Mouse (Mus musculus) heart, embryonic 12.5 days (tissue): Measurements from ENCODE around the gene Psmd9. TPM values are rescaled to one million over a fixed set of nuclear protein-coding genes. Genes with fewer than 3 reads are reported as not detected.

Experiments used
- ATAC-seq: fragments of 200-750 bp; cut with Nextera tagmentation; 2 replicates; pipeline ENCODE4 v1.8.0; 2017; ENCODE audit warnings: moderate TSS enrichment, moderate library complexity; ENCODE audit not compliant: insufficient number of reproducible peaks, low FRiP score
- H3K27ac ChIP-seq: fragments of 300-500 bp; sonication (generic); 2 replicates; pipeline ENCODE4 v1.5.1; 2016; ENCODE audit warnings: mild to moderate bottlenecking, moderate library complexity; ENCODE audit not compliant: poor library complexity, severe bottlenecking
- H3K27me3 ChIP-seq: fragments of 300-500 bp; sonication (generic); replicated peaks from 2 replicates; pipeline ENCODE4 v1.6.1; 2016; ENCODE audit warnings: mild to moderate bottlenecking, moderate library complexity
- H3K36me3 ChIP-seq: fragments of 300-500 bp; sonication (generic); 2 replicates; pipeline ENCODE4 v1.6.1; 2016; ENCODE audit warnings: mild to moderate bottlenecking, moderate library complexity
- H3K4me1 ChIP-seq: fragments of 300-500 bp; sonication (generic); replicated peaks from 2 replicates; pipeline ENCODE4 v1.6.1; 2016; ENCODE audit warnings: mild to moderate bottlenecking
- H3K4me2 ChIP-seq: fragments of 300-500 bp; sonication (generic); 2 replicates; pipeline ENCODE4 v1.6.1; 2016; ENCODE audit warnings: mild to moderate bottlenecking, moderate library complexity
- H3K4me3 ChIP-seq: fragments of 300-500 bp; sonication (generic); 2 replicates; pipeline ENCODE4 v1.5.1; 2016; ENCODE audit warnings: mild to moderate bottlenecking
- H3K9ac ChIP-seq: fragments of 300-500 bp; sonication (generic); 2 replicates; pipeline ENCODE4 v1.6.1; 2016; ENCODE audit warnings: mild to moderate bottlenecking, moderate library complexity
- H3K9me3 ChIP-seq: fragments of 300-500 bp; sonication (generic); replicated peaks from 2 replicates; pipeline ENCODE4 v1.6.1; 2016; ENCODE audit warnings: mild to moderate bottlenecking, moderate library complexity
- WGBS: fragments of 180-500 bp; shearing (Covaris S2); methylation state at CpG from one replicate; pipeline ENCODE4 v1.1.7; 2016; 5-methylcytosine and 5-hydroxymethylcytosine counted together
- polyA plus RNA-seq: library from polyadenylated mRNA; unstranded; fragments of >200 nt; fragmentation: Nextera tagmentation; extraction: Ambion mirVana; gene quantifications from 2 replicates; pipeline ENCODE4 v1.2.1, GENCODE M21; 2016

The Psmd9 gene
- polyA plus RNA-seq, 1 experiment from 2014 or later: 58.5 TPM

DNA sequence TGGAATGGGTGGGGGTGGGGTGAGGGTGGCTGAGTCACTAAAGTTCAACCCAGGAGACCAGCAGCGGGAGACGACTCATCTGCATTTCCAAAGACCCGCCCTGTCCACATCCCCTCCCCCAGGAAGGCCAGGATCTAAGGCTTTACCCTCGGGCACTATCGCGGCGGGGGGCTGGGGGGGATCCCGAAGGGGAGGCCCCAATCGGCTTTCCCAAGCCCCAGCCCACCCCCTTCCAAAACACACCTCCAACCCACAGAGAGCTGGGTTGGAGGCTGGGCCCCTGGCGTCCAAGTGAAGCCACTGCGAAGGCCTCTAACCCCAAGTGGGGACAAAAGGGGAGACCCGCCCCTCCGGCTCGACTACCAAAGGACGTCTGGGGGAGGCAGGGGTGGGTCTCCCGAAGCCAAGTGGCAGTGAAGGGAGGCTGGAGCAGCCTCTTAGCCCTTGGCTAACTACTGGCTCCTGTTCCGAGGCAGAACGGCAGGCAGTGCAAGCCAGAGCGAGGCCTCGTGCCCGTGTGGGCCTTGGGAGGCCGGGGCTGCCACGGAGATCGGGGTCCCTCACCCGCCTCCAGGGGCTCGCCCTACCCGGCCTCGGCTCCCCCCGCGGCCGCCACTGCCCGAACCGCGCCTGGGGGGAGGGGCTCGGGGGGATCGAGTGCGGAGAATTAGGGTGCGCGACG, 30.8 kb upstream of the Psmd9 start:
- H3K9ac ChIP-seq: peak overlapping the region; percentile 98
- peak overlapping the region; percentile 100 for H3K27ac ChIP-seq
- under 1% methylated on average over 40 of the region's 40 CpGs for WGBS
- H3K27me3 ChIP-seq: no peaks in the 10 kb centered on the region
- H3K4me1 ChIP-seq: peaks cover 60% of the 10 kb centered on the region
- H3K4me2 ChIP-seq: peak overlapping the region; percentile 94
- H3K9me3 ChIP-seq: no peaks in the 10 kb centered on the region
- H3K36me3 ChIP-seq: no peaks in the 10 kb centered on the region
- ATAC-seq: peak; percentile 65
- peak overlapping the region; percentile 67 for H3K4me3 ChIP-seq

GRCm38 (mm10) chr5:123138953-123139721, 30.1 kb upstream of the Psmd9 start:
- H3K4me1 ChIP-seq: peaks cover 60% of the 10 kb centered on the region
- peak overlapping the region; percentile 98 for H3K9ac ChIP-seq
- no peaks in the 10 kb centered on the region for H3K27me3 ChIP-seq
- no peaks in the 10 kb centered on the region for H3K9me3 ChIP-seq
- no peaks in the 10 kb centered on the region for H3K36me3 ChIP-seq
- no peak for ATAC-seq
- peak overlapping the region; percentile 100 for H3K27ac ChIP-seq
- peak overlapping the region; percentile 94 for H3K4me2 ChIP-seq
- peak overlapping the region; percentile 67 for H3K4me3 ChIP-seq
- WGBS: under 1% methylated on average over 39 of the region's 39 CpGs

- no peak for ATAC-seq
- Histone ChIP-seq H3K4me3 (peak overlapping the region; percentile 67), H3K9ac (peak overlapping the region; percentile 98), H3K4me1 (peaks cover 60% of the 10 kb centered on the region), H3K4me2 (peak overlapping the region; percentile 94), H3K36me3 (peaks cover 2% of the 10 kb centered on the region; the same call in 1 of the 2 replicates), H3K27me3 (no peaks in the 10 kb centered on the region), H3K27ac (peak overlapping the region; percentile 100), H3K9me3 (no peaks in the 10 kb centered on the region)
- 1% methylated on average over 28 of the region's 28 CpGs for WGBS
Observed at GRCm38 (mm10) chr5:123139722-123140627, 29.2 kb upstream of the Psmd9 start.

DNA sequence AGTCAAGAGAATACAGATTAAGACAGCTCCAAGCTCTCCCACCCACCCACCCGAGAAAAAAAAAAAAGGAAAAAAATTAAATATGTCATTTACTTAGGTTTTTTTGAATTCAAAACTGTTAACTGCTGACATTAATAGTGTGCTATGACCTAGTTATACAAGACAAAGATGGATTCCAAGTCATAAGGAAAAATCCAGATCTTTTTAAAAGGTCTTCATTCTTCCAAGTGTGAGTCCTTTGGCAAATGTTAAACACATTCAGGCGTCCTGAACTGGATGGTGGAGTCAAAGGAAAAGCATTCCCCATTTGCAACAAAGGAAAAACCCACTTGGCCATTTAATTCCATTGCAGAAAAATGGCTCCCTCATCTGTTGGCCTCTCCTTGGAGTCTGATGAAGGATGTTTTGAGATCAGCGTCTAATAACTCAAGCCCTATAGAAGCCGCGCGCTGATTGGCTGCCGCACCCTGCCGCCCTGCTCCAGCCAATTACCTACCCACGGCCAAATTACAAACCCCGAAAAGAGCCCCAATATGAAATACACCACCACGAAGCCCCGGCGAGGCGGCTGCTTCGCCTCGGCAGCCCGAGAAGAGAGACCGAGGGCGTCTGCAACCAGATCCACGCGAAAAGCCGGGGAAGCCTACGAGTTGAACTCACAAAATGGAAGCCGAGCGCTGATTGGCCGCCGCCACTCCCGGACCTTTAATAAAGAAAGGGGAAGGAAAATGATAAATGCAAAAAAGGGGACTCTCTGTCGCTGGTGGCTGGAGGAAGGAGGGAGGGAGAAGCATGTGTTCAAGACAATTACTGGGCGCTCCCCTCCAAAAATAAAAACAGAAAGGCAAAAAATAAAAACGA, 28.3 kb upstream of the Psmd9 start:
- peak overlapping the region; percentile 99 for H3K4me2 ChIP-seq

GRCm38 (mm10) chr5:123141555-123142160, 27.6 kb upstream of the Psmd9 start:
- WGBS: 1% methylated on average over 36 of the region's 38 CpGs
- peak overlapping the region; percentile 99 for H3K4me2 ChIP-seq
- H3K4me3 ChIP-seq: peak overlapping the region; percentile 94
- no peaks in the 10 kb centered on the region for H3K27me3 ChIP-seq
- peak overlapping the region; percentile 100 for H3K27ac ChIP-seq
- peaks cover 17% of the 10 kb centered on the region for H3K36me3 ChIP-seq
- peak overlapping the region; percentile 100 for H3K9ac ChIP-seq
- no peak for ATAC-seq
- no peaks in the 10 kb centered on the region for H3K9me3 ChIP-seq
- H3K4me1 ChIP-seq: peaks cover 55% of the 10 kb centered on the region

More for the DNA sequence above, 28.3 kb upstream of the Psmd9 start:
- Histone ChIP-seq H3K27me3 (no peaks in the 10 kb centered on the region), H3K4me3 (peak overlapping the region; percentile 94), H3K9ac (peak overlapping the region; percentile 100), H3K27ac (peak overlapping the region; percentile 100), H3K9me3 (no peaks in the 10 kb centered on the region), H3K36me3 (peaks cover 11% of the 10 kb centered on the region), H3K4me1 (peaks cover 60% of the 10 kb centered on the region)
- WGBS: under 1% methylated on average over 31 of the region's 31 CpGs
- ATAC-seq: peak; percentile 57

- H3K27ac ChIP-seq: peak within 1 kb of the TSS; percentile 100
- H3K9me3 ChIP-seq: no peaks in the 10 kb centered on the region
- H3K4me2 ChIP-seq: peak within 1 kb of the TSS; percentile 99
- ATAC-seq: 0 out of 2 replicates have a peak, but pooled peaks have one; percentile 8
- peaks cover 25% of the 10 kb centered on the region for H3K36me3 ChIP-seq
- peak within 1 kb of the TSS; percentile 94 for H3K4me3 ChIP-seq
- peak within 1 kb of the TSS; percentile 100 for H3K9ac ChIP-seq
- WGBS: 3% methylated on average over 88 of the region's 103 CpGs
- H3K27me3 ChIP-seq: no peaks in the 10 kb centered on the region
- peaks cover 47% of the 10 kb centered on the region for H3K4me1 ChIP-seq
Observed at GRCm38 (mm10) chr5:123142161-123143157, 26.8 kb upstream of the Psmd9 start, which contains the start of gene Setd1b. Gene Setd1b (plus strand): TSS chr5:123142193.

DNA sequence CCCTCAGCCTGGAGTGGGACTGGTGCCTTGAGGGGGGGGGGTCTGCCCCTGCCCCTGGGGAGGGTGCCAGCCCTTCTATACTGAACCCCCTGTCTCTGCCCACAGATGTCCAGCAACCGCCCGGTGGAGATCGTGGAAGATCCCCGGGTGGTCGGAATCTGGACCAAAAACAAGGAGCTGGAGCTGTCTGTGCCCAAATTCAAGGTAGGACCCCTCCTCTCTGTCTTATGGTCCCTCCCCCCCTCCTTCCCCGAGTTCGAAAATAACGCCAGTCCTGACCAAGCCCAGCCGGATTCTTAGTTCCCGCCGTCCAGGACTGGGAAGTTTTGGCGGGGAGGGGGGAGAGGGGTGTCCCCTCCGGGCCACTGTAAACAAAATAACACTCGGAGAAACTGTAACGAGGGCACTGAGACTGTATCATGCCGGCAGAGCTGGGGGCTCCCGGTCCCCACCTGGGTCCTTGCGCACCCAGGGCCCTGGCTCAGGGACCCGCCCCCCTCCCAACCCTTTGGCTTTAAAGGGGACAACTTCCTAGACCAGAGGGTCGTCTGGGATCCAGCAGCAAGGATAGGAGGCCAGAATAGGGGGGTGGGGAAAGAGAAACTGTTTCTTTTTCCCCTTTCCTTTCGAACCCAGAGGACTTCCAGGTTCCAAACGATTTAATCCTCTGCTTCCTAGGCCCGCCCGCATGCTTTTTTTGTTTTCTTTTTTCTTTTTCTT, 25.8 kb upstream of the Psmd9 start:
- no peaks in the 10 kb centered on the region for H3K27me3 ChIP-seq
- peak overlapping the region; percentile 99 for H3K4me2 ChIP-seq
- H3K4me3 ChIP-seq: peak overlapping the region; percentile 94
- peaks cover 43% of the 10 kb centered on the region for H3K4me1 ChIP-seq
- H3K9me3 ChIP-seq: no peaks in the 10 kb centered on the region
- peak overlapping the region; percentile 100 for H3K27ac ChIP-seq
- ATAC-seq: no peak
- peak overlapping the region; percentile 100 for H3K9ac ChIP-seq
- peaks cover 35% of the 10 kb centered on the region for H3K36me3 ChIP-seq
- WGBS: 3% methylated on average over 24 of the region's 24 CpGs

DNA sequence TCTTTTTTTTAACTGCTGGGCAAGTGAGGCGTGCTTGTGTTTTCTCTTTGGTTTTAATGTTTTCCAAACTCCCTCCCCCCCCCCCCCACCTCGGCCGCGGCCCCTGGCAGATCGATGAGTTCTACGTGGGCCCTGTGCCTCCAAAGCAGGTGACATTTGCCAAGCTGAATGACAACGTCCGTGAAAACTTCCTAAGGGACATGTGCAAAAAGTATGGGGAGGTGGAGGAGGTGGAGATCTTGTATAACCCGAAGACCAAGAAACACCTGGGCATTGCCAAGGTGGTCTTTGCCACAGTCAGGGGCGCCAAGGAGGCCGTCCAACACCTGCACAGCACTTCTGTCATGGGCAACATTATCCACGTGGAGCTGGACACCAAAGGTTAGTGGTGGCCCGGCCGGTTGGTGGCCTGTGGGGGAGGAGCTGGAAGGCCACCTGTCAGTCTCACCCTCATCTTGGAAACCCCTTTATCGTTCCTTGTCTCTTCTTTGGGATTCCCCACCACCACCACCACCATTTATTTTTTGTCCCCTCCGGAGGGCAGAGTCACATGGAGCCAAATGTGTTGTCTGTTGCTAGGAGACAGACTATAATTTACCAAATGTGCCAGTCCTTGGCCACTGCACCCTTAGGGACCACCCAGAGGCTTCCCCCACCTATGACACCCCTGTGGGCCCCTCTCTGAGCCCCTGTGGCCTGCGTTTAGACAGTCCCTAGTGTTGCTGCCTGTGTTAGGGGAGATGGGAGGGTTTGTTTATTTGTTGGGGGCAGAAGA, 25.1 kb upstream of the Psmd9 start:
- peaks cover 43% of the 10 kb centered on the region for H3K4me1 ChIP-seq
- H3K27ac ChIP-seq: peak overlapping the region; percentile 100
- H3K4me2 ChIP-seq: peak overlapping the region; percentile 99
- no peaks in the 10 kb centered on the region for H3K9me3 ChIP-seq
- H3K9ac ChIP-seq: peak overlapping the region; percentile 100
- H3K36me3 ChIP-seq: peaks cover 42% of the 10 kb centered on the region
- no peak for ATAC-seq
- 8% methylated on average over 17 of the region's 17 CpGs for WGBS
- H3K27me3 ChIP-seq: no peaks in the 10 kb centered on the region
- H3K4me3 ChIP-seq: peak overlapping the region; percentile 94
